ENCODE assay signal across 20 mouse cellular contexts in the genomic region with DNA sequence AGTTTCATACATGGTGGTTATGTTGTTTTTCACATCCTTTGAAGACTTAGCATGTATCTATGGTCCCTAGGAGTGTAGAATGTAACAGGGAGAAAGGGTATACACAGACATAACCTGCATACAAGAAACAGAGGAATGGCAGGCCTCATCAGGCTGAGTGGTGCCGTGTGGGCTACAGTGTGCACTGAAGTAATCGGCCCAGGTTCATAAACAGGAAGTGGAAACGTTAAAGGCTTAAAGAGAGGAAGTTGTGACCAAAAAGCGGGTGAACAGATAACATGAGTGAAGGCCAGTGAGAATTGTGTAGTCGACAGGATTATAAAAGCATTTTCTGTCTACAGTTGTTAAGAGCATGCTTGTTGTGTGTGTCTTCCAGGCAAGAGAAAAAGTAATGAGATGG. TPM values are rescaled to one million over a fixed set of nuclear protein-coding genes. Genes with fewer than 3 reads are reported as not detected.
A peak's percentile ranks its signal among the peaks of the same experiment; 100 is the strongest.
DNase-seq lines count a peak whose midpoint lies in the region; ATAC-seq and TF ChIP-seq lines count a peak whose summit lies in the region.
"Had no signal": no experiment of that assay in that cellular context is flagged by ENCODE, and none has a peak within 500 bp of the region (broad histone marks: within the 10 kb centered on the region; RNA-seq: fewer than 3 reads in every experiment).

No protein-coding gene starts in this region.

- H3K4me3 ChIP-seq in G1E (ENCODE audit: low read depth, low read length), result no peak overlapping the region
- H3K4me3 ChIP-seq: embryonic facial prominence, embryonic 10.5 days; erythroblast, embryonic 14.5 days; forebrain, embryonic 15.5 days; gastrocnemius, adult 2 months; hindbrain, embryonic 13.5 days; left cerebral cortex, adult 2 months; limb, embryonic 12.5 days; liver, embryonic 15.5 days had no signal

- H3K36me3 ChIP-seq in G1E (replicated peaks), result peaks cover 77% of the 10 kb centered on the region

- no peak for ATAC-seq in G1E (ENCODE audit: extremely low read depth, insufficient number of reproducible peaks, low FRiP score, poor library complexity, severe bottlenecking)
- peak; percentile 98 for ATAC-seq in granulocyte monocyte progenitor cell, adult 5-6 weeks (replicated peaks; ENCODE audit: poor library complexity, severe bottlenecking)
- ATAC-seq in neutrophil, adult 5-6 weeks (ENCODE audit: extremely low read depth, insufficient number of reproducible peaks, low FRiP score, poor library complexity, severe bottlenecking), result peak; percentile 94
- ATAC-seq in frontal cortex, adult (ENCODE audit: low TSS enrichment), result no peak
- ATAC-seq: forebrain, embryonic 15.5 days had no signal

- DNase-seq in spleen, postnatal 36 days (ENCODE audit: low spot score in 2 of 2), result peak; percentile 44 to 58
- no peak for DNase-seq in spleen, adult 12 weeks (ENCODE audit: low spot score)
- peak; percentile 11 for DNase-seq in G1E (ENCODE audit: low spot score)
- no peak for DNase-seq in embryo, embryonic 9.5 days (ENCODE audit: extremely low spot score)
- DNase-seq in adrenal gland, adult 8-10 months, result no peak
- DNase-seq: adrenal gland, adult 2 months; cerebellum, adult 9-11 months; gastrocnemius, adult 2 months; kidney, adult 11 months; midbrain, embryonic 14.5 days had no signal

- TF ChIP-seq CTCF in G1E (IDR thresholded peaks at IDR 0.05; ENCODE audit: low read depth, low read length), result no peak

- H3K9me3 ChIP-seq in G1E (replicated peaks), result no peaks in the 10 kb centered on the region
- H3K9me3 ChIP-seq: embryonic facial prominence, embryonic 10.5 days; forebrain, embryonic 15.5 days; hindbrain, embryonic 13.5 days; limb, embryonic 12.5 days; liver, embryonic 15.5 days had no signal

- H3K4me1 ChIP-seq in G1E (ENCODE audit: insufficient read depth, low read depth, low read length), result peaks cover 7% of the 10 kb centered on the region
- H3K4me1 ChIP-seq: embryonic facial prominence, embryonic 10.5 days; forebrain, embryonic 15.5 days; hindbrain, embryonic 13.5 days; limb, embryonic 12.5 days; liver, embryonic 15.5 days had no signal

- no peaks in the 10 kb centered on the region for H3K27me3 ChIP-seq in G1E (ENCODE audit: insufficient read depth, low read length)
- H3K27me3 ChIP-seq: forebrain, embryonic 15.5 days; hindbrain, embryonic 13.5 days; limb, embryonic 12.5 days; liver, embryonic 15.5 days had no signal

RNA-seq across cellular contexts. Expression of a gene that starts 28.7 kb away (rescaled TPM):
- total RNA-seq in G1E (2014; fragmentation: Nextera tagmentation) (132 and 147 TPM in 2 replicates), G1E (2017) (62.4 and 69.9 TPM in 2 replicates)
- polyA plus RNA-seq in G1E (2012), result 21.2 and 23.5 TPM in 2 replicates
- total RNA-seq in granulocyte monocyte progenitor cell, adult 5-6 weeks (2014; fragmentation: Nextera tagmentation), result 35.6 and 38.1 TPM in 2 replicates
- 19.1 and 24.3 TPM in 2 replicates for total RNA-seq in granulocyte monocyte progenitor cell, adult 5-6 weeks (2017)
- total RNA-seq in neutrophil, adult 5-6 weeks (2017), result 64.9 and 66.6 TPM in 2 replicates
- total RNA-seq in adrenal gland, adult 8-10 months (2022), result 10 to 100 TPM; 28.0 to 37.7 (median 30.9) TPM

RNA-seq across cellular contexts. Expression of a gene that starts 28.8 kb away (rescaled TPM):
- total RNA-seq in G1E (2014; fragmentation: Nextera tagmentation) (118 and 152 TPM in 2 replicates), G1E (2017) (58.9 and 70.8 TPM in 2 replicates)
- 0.76 and 1.3 TPM in 2 replicates for polyA plus RNA-seq in G1E (2012)
- 20.3 and 39.4 TPM in 2 replicates for total RNA-seq in granulocyte monocyte progenitor cell, adult 5-6 weeks (2014; fragmentation: Nextera tagmentation)
- 15.3 and 24.4 TPM in 2 replicates for total RNA-seq in granulocyte monocyte progenitor cell, adult 5-6 weeks (2017)
- 53.5 and 63.4 TPM in 2 replicates for total RNA-seq in neutrophil, adult 5-6 weeks (2017)
- 10 to 100 TPM; 14.2 to 39.0 (median 23.7) TPM for total RNA-seq in adrenal gland, adult 8-10 months (2022)

RNA-seq across cellular contexts. Expression of a gene that starts 43.7 kb away (rescaled TPM):
- 192 and 210 TPM in 2 replicates for total RNA-seq in G1E (2014; fragmentation: Nextera tagmentation)
- total RNA-seq in G1E (2017), result 161 and 166 TPM in 2 replicates
- 74.5 and 92.5 TPM in 2 replicates for polyA plus RNA-seq in G1E (2012)
- total RNA-seq in granulocyte monocyte progenitor cell, adult 5-6 weeks (2014; fragmentation: Nextera tagmentation), result 32.7 and 45.1 TPM in 2 replicates
- 74.3 and 95.9 TPM in 2 replicates for total RNA-seq in granulocyte monocyte progenitor cell, adult 5-6 weeks (2017)
- 90.8 and 93.3 TPM in 2 replicates for total RNA-seq in neutrophil, adult 5-6 weeks (2017)
- 10 to 100 TPM; 52.6 to 72.0 (median 55.3) TPM for total RNA-seq in adrenal gland, adult 8-10 months (2022)

Comparison
In these comparisons a context has a peak if more than half of its experiments do, and no peak if none do; other contexts are left out.
1. DNase-seq: peak in spleen, postnatal 36 days (2 of 2) and G1E (single experiment); none in spleen, adult 12 weeks (single experiment), embryo, embryonic 9.5 days (single experiment) and adrenal gland, adult 8-10 months (single experiment).
2. ATAC-seq: peak in granulocyte monocyte progenitor cell, adult 5-6 weeks (single experiment) and neutrophil, adult 5-6 weeks (single experiment); none in G1E (single experiment) and frontal cortex, adult (single experiment).